Mouse (Mus musculus): Measurements from ENCODE around the gene Tmco3. TPM values are rescaled to one million over a fixed set of nuclear protein-coding genes. Genes with fewer than 3 reads are reported as not detected.

The Tmco3 gene
- total RNA-seq, 2 experiments from 2014 or later, result 24.5 to 27.3 TPM

- intact Hi-C loops (cut with DNase I), result no loop called here
- peak; percentile 13 to 18 for DNase-seq
Measured at GRCm38 (mm10) chr8:13356681-13357080, 68.7 kb downstream of the Tmco3 start.

- DNase-seq, result no peak
Measured at GRCm38 (mm10) chr8:13360213-13360612, 72.2 kb downstream of the Tmco3 start.

GRCm38 (mm10) chr8:13361865-13362264 is 73.9 kb downstream of the Tmco3 start:
- intact Hi-C loops (cut with DNase I), result no loop called here
- peak in 1 of 2 experiments; percentile 16 for DNase-seq

More at GRCm38 (mm10) chr8:13360213-13360612, 72.2 kb downstream of the Tmco3 start:
- intact Hi-C loops (cut with DNase I), result no loop called here

Other genes starting within 250 kb of the Tmco3 start
- gene Proz, start 227.3 kb upstream of the Tmco3 start, total RNA-seq (2021), result not detected
- gene Pcid2, start 182.7 kb upstream of the Tmco3 start, total RNA-seq (2021), result 10 to 100 TPM; 11.7 to 12.0 TPM
- 10 to 100 TPM; 83.0 to 84.8 TPM for gene Cul4a, start 182.6 kb upstream of the Tmco3 start, total RNA-seq (2021)
- 100 to 1,000 TPM; 310 to 323 TPM for gene Lamp1, start 129.0 kb upstream of the Tmco3 start, total RNA-seq (2021)
- gene Grtp1, start 87.6 kb upstream of the Tmco3 start, total RNA-seq (2021), result 1 to 10 TPM; 2.5 to 2.6 TPM
- 100 to 1,000 TPM; 418 to 470 TPM for gene Adprhl1, start 34.0 kb upstream of the Tmco3 start, total RNA-seq (2021)
- gene Dcun1d2, start 59 bp upstream of the Tmco3 start, total RNA-seq (2021), result 10 to 100 TPM; 33.8 to 41.8 TPM
- 10 to 100 TPM; 54.7 to 57.2 TPM for gene Tfdp1, start 50.6 kb downstream of the Tmco3 start, total RNA-seq (2021)
- not detected for gene Atp4b, start 108.6 kb downstream of the Tmco3 start, total RNA-seq (2021)
- gene Grk1, start 116.9 kb downstream of the Tmco3 start, total RNA-seq (2021), result under 1 TPM in 1 of 2 experiments, not detected in 1; 0.05 TPM
- 10 to 100 TPM; 13.5 to 18.8 TPM for gene Tmem255b, start 147.0 kb downstream of the Tmco3 start, total RNA-seq (2021)
- 100 to 1,000 TPM; 135 to 143 TPM for gene Gas6, start 206.3 kb downstream of the Tmco3 start, total RNA-seq (2021)